Mouse (Mus musculus) ES-Bruce4 (cell line): Measurements from ENCODE around the gene 9130230L23Rik.

Experiments
- CTCF ChIP-seq: IDR thresholded peaks from one replicate; pipeline ENCODE4 v1.8.1; 2011; ENCODE audit warnings: low read depth, low read length
- POLR2A ChIP-seq: IDR thresholded peaks from one replicate; pipeline ENCODE4 v1.8.1; 2011; ENCODE audit warnings: low read length; ENCODE audit not compliant: insufficient read depth

GRCm38 (mm10) chr5:66000074-66000473 is 4.0 kb downstream of the 9130230L23Rik start:
- no peak for TF ChIP-seq POLR2A
- TF ChIP-seq CTCF, result no peak
